18 mouse cellular contexts compared by ENCODE assay signal in the genomic region with DNA sequence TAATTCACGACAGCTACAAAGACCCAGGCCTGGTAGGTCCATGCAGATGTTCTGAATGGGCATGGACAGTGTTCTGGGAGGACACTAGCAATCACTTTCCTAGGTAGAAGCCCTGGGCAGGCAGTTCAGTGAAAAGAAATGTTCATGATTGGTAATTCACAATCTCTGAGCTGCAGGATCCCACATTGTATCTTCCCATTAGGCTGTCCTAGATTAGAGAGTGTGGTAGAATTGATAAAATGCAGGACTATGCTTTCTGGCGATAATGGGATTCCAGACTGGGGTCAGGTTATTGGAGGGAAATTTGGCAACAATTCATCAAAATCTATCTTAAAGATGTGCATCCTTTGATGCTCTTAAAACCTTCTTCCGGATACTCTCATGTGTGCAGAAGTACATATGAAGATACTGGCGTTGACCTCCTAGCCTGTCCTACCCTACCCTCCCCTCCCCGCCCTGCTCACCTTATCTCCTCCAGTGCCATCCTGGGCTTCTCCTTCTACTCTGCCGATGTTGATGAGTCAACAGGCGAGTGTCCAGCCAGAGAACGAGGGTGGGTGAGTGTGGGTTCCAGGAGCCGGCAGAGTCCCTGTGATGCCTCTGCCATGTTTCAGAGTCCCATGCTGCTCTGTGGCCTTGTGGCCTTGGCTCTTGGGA. TPM values are rescaled to one million over a fixed set of nuclear protein-coding genes. Genes with fewer than 3 reads are reported as not detected.
"Had no signal": no experiment of that assay in that cellular context is flagged by ENCODE, and none has a peak within 500 bp of the region (broad histone marks: within the 10 kb centered on the region; RNA-seq: fewer than 3 reads in every experiment).

No protein-coding gene starts in this region.

- H3K27ac ChIP-seq: intestine, embryonic 15.5 days; kidney, embryonic 15.5 days; limb, embryonic 15.5 days; midbrain, embryonic 12.5 days; neural tube, embryonic 12.5 days had no signal

- H3K27me3 ChIP-seq: intestine, embryonic 15.5 days; kidney, embryonic 15.5 days; limb, embryonic 15.5 days; megakaryocyte, embryonic 14.5 days; midbrain, embryonic 12.5 days; neural tube, embryonic 12.5 days had no signal

- H3K9me3 ChIP-seq: intestine, embryonic 15.5 days; kidney, embryonic 15.5 days; limb, embryonic 15.5 days; megakaryocyte, embryonic 14.5 days; midbrain, embryonic 12.5 days; neural tube, embryonic 12.5 days had no signal

- DNase-seq: kidney, adult 2 months; kidney, postnatal 14 days; layer of hippocampus, postnatal 36 days; lung, embryonic 14.5 days; lung, postnatal 10 days; lung, postnatal 4 days; right cerebral cortex, postnatal 4 days; spleen, adult 18-20 months; thymus, adult 2 months; thymus, postnatal 25 days had no signal

- H3K9ac ChIP-seq: intestine, embryonic 15.5 days; kidney, embryonic 15.5 days; limb, embryonic 15.5 days; lung, embryonic 14.5 days; midbrain, embryonic 12.5 days; neural tube, embryonic 12.5 days had no signal

- H3K4me1 ChIP-seq: intestine, embryonic 15.5 days; limb, embryonic 15.5 days; midbrain, embryonic 12.5 days; neural tube, embryonic 12.5 days had no signal

- ATAC-seq: intestine, embryonic 15.5 days had no signal

- H3K4me3 ChIP-seq: intestine, embryonic 15.5 days; kidney, embryonic 15.5 days; limb, embryonic 15.5 days; megakaryocyte, embryonic 14.5 days; midbrain, embryonic 12.5 days; myocyte; neural tube, embryonic 12.5 days had no signal

- H3K4me2 ChIP-seq: intestine, embryonic 15.5 days; kidney, embryonic 15.5 days; limb, embryonic 15.5 days; lung, embryonic 14.5 days; midbrain, embryonic 12.5 days; neural tube, embryonic 12.5 days had no signal

RNA-seq across cellular contexts. Expression of a gene that starts 24.0 kb away (rescaled TPM):
- polyA plus RNA-seq: stomach, embryonic 14.5 days had no signal
